Comparison of ENCODE assay signal across 22 mouse cellular contexts in genomic region chr3:89914700-89915099, GRCm38 (mm10).
"Had no signal": no experiment of that assay in that cellular context is flagged by ENCODE, and none has a peak within 500 bp of the region (broad histone marks: within the 10 kb centered on the region; RNA-seq: fewer than 3 reads in every experiment).

No protein-coding gene starts in this region.

- H3K9ac ChIP-seq: liver, embryonic 12.5 days; liver, embryonic 14.5 days; lung, embryonic 15.5 days; midbrain, embryonic 13.5 days; neural tube, embryonic 13.5 days; neural tube, embryonic 15.5 days had no signal

- H3K4me3 ChIP-seq: liver, embryonic 12.5 days; lung, embryonic 15.5 days; midbrain, embryonic 13.5 days; myocyte; neural tube, embryonic 13.5 days; neural tube, embryonic 15.5 days had no signal

- H3K4me2 ChIP-seq: liver, embryonic 12.5 days; lung, embryonic 15.5 days; midbrain, embryonic 11.5 days; midbrain, embryonic 13.5 days; neural tube, embryonic 13.5 days; neural tube, embryonic 15.5 days had no signal

- H3K36me3 ChIP-seq: liver, embryonic 12.5 days; lung, embryonic 15.5 days; midbrain, embryonic 13.5 days; neural tube, embryonic 13.5 days; neural tube, embryonic 15.5 days had no signal

- DNase-seq: lung, adult 2 months; lung, postnatal 14 days; lung, postnatal 36 days; retina, postnatal 1 day; right cerebral cortex, adult 18-20 months; right cerebral cortex, postnatal 25 days; right cerebral cortex, postnatal 4 days; spleen, adult 18-20 months; thymus, adult 2 months; thymus, postnatal 25 days; thymus, postnatal 4 days had no signal

- ATAC-seq: liver, embryonic 12.5 days; lung, postnatal 0 days; midbrain, embryonic 13.5 days; midbrain, embryonic 16.5 days had no signal

- H3K27ac ChIP-seq: liver, embryonic 12.5 days; liver, embryonic 14.5 days; lung, embryonic 15.5 days; macrophage; midbrain, embryonic 13.5 days; neural tube, embryonic 13.5 days; neural tube, embryonic 15.5 days had no signal

- H3K9me3 ChIP-seq: liver, embryonic 12.5 days; lung, embryonic 15.5 days; midbrain, embryonic 13.5 days; neural tube, embryonic 13.5 days; neural tube, embryonic 15.5 days had no signal
